Mouse (Mus musculus) liver, embryonic 14.5 days (tissue): ENCODE results near the gene Depdc7. TPM values are rescaled to one million over a fixed set of nuclear protein-coding genes. Genes with fewer than 3 reads are reported as not detected.

Experiments
- ATAC-seq: fragments of 200-750 bp; cut with Nextera tagmentation; 2 replicates; pipeline ENCODE4 v1.8.0; 2017; ENCODE audit warnings: moderate number of reproducible peaks, mild to moderate bottlenecking, moderate library complexity; ENCODE audit not compliant: insufficient read depth
- DNase-seq, 3 experiments: peaks; one replicate each; pipeline ENCODE4 v3.0.0-alpha.2; 2012 to 2013; ENCODE audit warnings: low read depth in 3 of 3, low spot score in 3 of 3
- H3K27ac ChIP-seq: fragments of 300-500 bp; sonication (generic); 2 replicates; pipeline ENCODE4 v1.5.1; 2014; ENCODE audit warnings: moderate library complexity, mild to moderate bottlenecking, control low read depth, inconsistent platforms
- H3K27me3 ChIP-seq: fragments of 300-500 bp; sonication (generic); 2 replicates; pipeline ENCODE4 v1.6.1; 2014; ENCODE audit warnings: mild to moderate bottlenecking, low read length, moderate library complexity; ENCODE audit not compliant: control insufficient read depth, insufficient read depth
- H3K36me3 ChIP-seq: fragments of 300-500 bp; sonication (generic); replicated peaks from 2 replicates; pipeline ENCODE4 v1.6.1; 2014; ENCODE audit warnings: low read depth; ENCODE audit not compliant: control insufficient read depth, insufficient read depth
- H3K4me1 ChIP-seq, 2 experiments: fragments of 200-500 bp in 1 of 2; fragments of 300-500 bp in 1 of 2; sonication (generic) in 1 of 2; replicated peaks; 2 replicates each; pipeline ENCODE4 v1.6.1; 2012 to 2014; ENCODE audit warnings: antibody characterized with exemption in 1 of 2, inconsistent platforms in 1 of 2, low read length in 1 of 2; ENCODE audit not compliant: control insufficient read depth in 2 of 2, insufficient read depth in 2 of 2
- H3K4me2 ChIP-seq: fragments of 300-500 bp; sonication (generic); 2 replicates; pipeline ENCODE4 v1.6.1; 2014; ENCODE audit warnings: low read depth, mild to moderate bottlenecking, control low read depth, moderate library complexity
- H3K4me3 ChIP-seq, 2 experiments: fragments of 200-500 bp in 1 of 2; fragments of 300-500 bp in 1 of 2; sonication (generic) in 1 of 2; 2 replicates each; pipeline ENCODE4 v1.5.1; 2012 to 2014; ENCODE audit warnings: low read depth in 2 of 2, low read length in 2 of 2, mild to moderate bottlenecking in 2 of 2, control low read depth in 1 of 2, inconsistent platforms in 1 of 2, moderate library complexity in 1 of 2; ENCODE audit not compliant: insufficient read depth in 1 of 2
- H3K9ac ChIP-seq: fragments of 300-500 bp; sonication (generic); replicated peaks from 2 replicates; pipeline ENCODE4 v1.6.1; 2014; ENCODE audit warnings: mild to moderate bottlenecking, control low read depth, moderate library complexity
- H3K9me3 ChIP-seq: fragments of 300-500 bp; sonication (generic); 2 replicates; pipeline ENCODE4 v1.6.1; 2016; ENCODE audit warnings: low read length, mixed read lengths; ENCODE audit not compliant: control insufficient read depth
- CTCF ChIP-seq: IDR thresholded peaks from 2 replicates; pipeline ENCODE4 v1.5.1; 2016; ENCODE audit warnings: antibody characterized with exemption, low read depth, control low read depth
- EP300 ChIP-seq: IDR thresholded peaks from 2 replicates; pipeline ENCODE4 v1.6.1; 2016; ENCODE audit warnings: antibody characterized with exemption, low read depth
- WGBS: fragments of 180-500 bp; shearing (Covaris S2); extraction: QIAGEN DNeasy Blood & Tissue Kit; methylation state at CpG from one replicate; pipeline ENCODE4 v1.1.7; 2014; ENCODE audit not compliant: insufficient replicate concordance; 5-methylcytosine and 5-hydroxymethylcytosine counted together
- polyA plus RNA-seq, 2 experiments: library from polyadenylated mRNA; depleted of rRNA in 1 of 2; stranded (reverse) in 1 of 2; unstranded in 1 of 2; fragments of >200 nt; fragmentation: Nextera tagmentation in 1 of 2; extraction: Ambion mirVana in 1 of 2; gene quantifications; 2 replicates each; pipeline versions ENCODE4 v1.2.1 to v1.2.3; 2012 to 2014

Gene Depdc7
- 3.9 and 5.7 TPM in 2 replicates for polyA plus RNA-seq (2012; rRNA removed)
- polyA plus RNA-seq (2014; fragmentation: Nextera tagmentation; extraction: Ambion mirVana) = 9.5 and 9.8 TPM in 2 replicates

- H3K27ac ChIP-seq = no peak within 1 kb of the TSS
- no peaks in the 10 kb centered on the region for H3K36me3 ChIP-seq
- H3K4me3 ChIP-seq = peak within 1 kb of the TSS; percentile 58 to 63
- no peaks in the 10 kb centered on the region for H3K9me3 ChIP-seq
- peaks cover 26% of the 10 kb centered on the region for H3K27me3 ChIP-seq
- 0 out of 4 replicates have a peak, but pooled peaks cover 0 to 2% of the 10 kb centered on the region in 2 experiments for H3K4me1 ChIP-seq
- H3K9ac ChIP-seq = peak within 1 kb of the TSS; percentile 42
- ATAC-seq (peak; percentile 82), DNase-seq (peak; percentile 37 to 74 (median 71))
- no peak for TF ChIP-seq EP300
- TF ChIP-seq CTCF = no peak
- under 1% methylated on average over 31 of the region's 31 CpGs for WGBS
- H3K4me2 ChIP-seq = peak within 1 kb of the TSS; percentile 63
Observed at GRCm38 (mm10) chr2:104742741-104743064, at the start of gene Depdc7. Gene Depdc7, minus strand, starts transcription at chr2:104742878.

DNA sequence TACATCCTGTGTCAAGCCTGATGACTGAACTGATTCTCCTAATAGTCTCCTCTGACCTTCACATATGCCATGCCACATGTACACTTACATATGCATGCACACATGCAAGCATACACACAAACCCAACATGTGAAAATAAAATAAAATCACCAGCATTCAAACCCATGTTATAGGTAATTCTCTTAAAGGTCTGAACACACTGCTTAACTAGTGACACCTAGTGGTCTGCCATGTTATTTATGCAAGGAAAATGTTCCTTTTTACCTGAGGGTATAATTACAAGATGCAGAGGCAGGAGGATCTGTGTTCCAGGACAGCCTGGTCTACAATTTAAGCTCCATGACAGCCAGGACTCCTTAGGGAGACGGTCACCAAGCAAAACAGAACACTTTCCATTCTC, 32.1 kb upstream of the Depdc7 start:
- H3K9me3 ChIP-seq = no peaks in the 10 kb centered on the region
- H3K9ac ChIP-seq = no peak overlapping the region
- no peak overlapping the region for H3K4me2 ChIP-seq
- no peaks in the 10 kb centered on the region for H3K4me1 ChIP-seq
- no peak for DNase-seq
- no peak for ATAC-seq
- 70% methylated on average over 1 of the region's 1 CpGs for WGBS
- no peak overlapping the region for H3K4me3 ChIP-seq
- TF ChIP-seq CTCF (peak; percentile 50), EP300 (no peak)
- H3K36me3 ChIP-seq = peaks cover 3% of the 10 kb centered on the region
- no peaks in the 10 kb centered on the region for H3K27me3 ChIP-seq
- H3K27ac ChIP-seq = no peak overlapping the region

DNA sequence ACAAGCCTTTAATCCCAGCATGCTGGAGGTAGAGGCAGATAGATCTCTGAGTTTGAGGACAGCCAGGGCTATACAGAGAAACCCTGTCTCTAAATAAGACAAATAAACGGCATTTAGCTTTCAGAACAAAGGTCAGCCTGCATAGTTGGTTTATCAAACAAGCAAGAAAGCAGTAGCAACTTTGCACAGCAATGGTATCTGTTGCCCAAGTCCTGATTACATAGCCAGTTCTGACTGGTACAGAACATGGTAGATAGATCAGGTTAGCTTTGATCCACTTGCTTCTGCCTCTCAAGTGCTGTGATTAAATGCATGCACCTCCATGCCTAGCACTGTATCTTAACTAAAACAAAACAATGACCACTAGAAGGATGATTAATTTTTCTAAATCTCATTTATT, 26.0 kb upstream of the Depdc7 start:
- no peak overlapping the region for H3K4me2 ChIP-seq
- no peak overlapping the region for H3K9ac ChIP-seq
- no peak overlapping the region for H3K4me3 ChIP-seq
- TF ChIP-seq EP300 = no peak
- TF ChIP-seq CTCF = no peak
- H3K9me3 ChIP-seq = no peaks in the 10 kb centered on the region
- no peaks in the 10 kb centered on the region for H3K27me3 ChIP-seq
- ATAC-seq (peak; percentile 45; the same call in 1 of the 2 replicates), DNase-seq (no peak)
- no peak overlapping the region for H3K27ac ChIP-seq
- 65% methylated on average over 1 of the region's 1 CpGs for WGBS
- no peaks in the 10 kb centered on the region; the same call in 1 of the 2 replicates for H3K36me3 ChIP-seq
- H3K4me1 ChIP-seq = no peaks in the 10 kb centered on the region

DNA sequence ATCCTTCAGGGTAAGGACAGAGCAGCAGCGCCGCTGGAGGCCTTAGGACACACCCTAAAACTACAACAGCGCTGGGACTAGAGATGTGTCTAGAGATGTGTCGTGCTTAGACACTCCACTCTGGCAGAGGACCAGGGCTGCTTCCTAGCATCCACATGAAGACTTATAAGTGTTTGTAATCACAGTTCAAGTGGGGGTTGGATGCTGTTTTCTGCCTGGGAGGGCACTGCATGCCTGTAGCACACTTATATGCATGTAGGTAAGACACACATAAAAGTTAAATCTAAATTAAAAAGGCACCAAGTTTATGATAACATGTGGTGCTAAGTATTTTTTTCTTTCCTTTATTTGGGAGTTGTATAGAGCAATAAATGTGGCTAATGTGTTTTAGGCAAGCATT, 21.3 kb upstream of the Depdc7 start:
- 89% methylated on average over 4 of the region's 4 CpGs for WGBS
- DNase-seq (no peak), ATAC-seq (no peak)
- no peak overlapping the region for H3K4me3 ChIP-seq
- no peak overlapping the region for H3K9ac ChIP-seq
- no peak overlapping the region for H3K27ac ChIP-seq
- no peaks in the 10 kb centered on the region for H3K36me3 ChIP-seq
- H3K27me3 ChIP-seq = no peaks in the 10 kb centered on the region
- H3K4me2 ChIP-seq = no peak overlapping the region
- no peaks in the 10 kb centered on the region for H3K4me1 ChIP-seq
- H3K9me3 ChIP-seq = no peaks in the 10 kb centered on the region
- TF ChIP-seq EP300 (no peak), CTCF (no peak)

DNA sequence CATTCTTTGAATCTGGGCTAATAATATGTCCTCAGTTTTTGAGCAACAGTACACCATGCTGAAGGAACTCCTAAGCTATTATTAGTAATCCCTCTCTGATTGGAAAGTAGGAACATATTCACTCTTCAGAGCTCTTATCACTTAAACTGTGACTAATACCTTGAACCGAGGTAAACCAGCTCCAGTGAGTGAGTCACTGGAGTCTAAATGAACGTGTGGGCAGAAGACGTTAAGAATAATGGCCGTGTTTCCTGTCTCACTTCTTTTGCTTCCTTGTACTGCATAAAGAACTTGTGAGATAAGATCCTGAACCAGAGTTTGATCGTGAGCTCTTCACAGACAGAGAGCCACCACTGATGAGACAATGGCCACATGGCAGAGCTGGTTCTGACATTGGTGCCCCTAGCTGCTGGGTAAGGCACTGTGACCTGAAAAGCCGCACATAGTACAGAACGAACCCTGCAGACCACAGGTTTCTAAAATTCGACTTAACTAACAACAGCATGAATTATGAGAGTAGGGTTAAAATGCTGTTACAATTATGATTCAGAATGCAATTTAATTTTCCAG, 20.5 kb upstream of the Depdc7 start:
- H3K9ac ChIP-seq = no peak overlapping the region
- 33% methylated on average over 8 of the region's 8 CpGs for WGBS
- no peaks in the 10 kb centered on the region for H3K36me3 ChIP-seq
- H3K9me3 ChIP-seq = no peaks in the 10 kb centered on the region
- TF ChIP-seq EP300 = no peak
- TF ChIP-seq CTCF = peak; percentile 7; the same call in 1 of the 2 replicates
- no peak overlapping the region for H3K4me2 ChIP-seq
- no peak overlapping the region for H3K27ac ChIP-seq
- no peak overlapping the region for H3K4me3 ChIP-seq
- H3K4me1 ChIP-seq = no peaks in the 10 kb centered on the region
- DNase-seq = no peak
- ATAC-seq = no peak
- no peaks in the 10 kb centered on the region for H3K27me3 ChIP-seq
